Mouse (Mus musculus): ENCODE results near the gene Sox30.

GRCm38 (mm10) chr11:45959598-45959997, 20.5 kb upstream of the Sox30 start:
- no peak for TF ChIP-seq CTCF (IDR thresholded peaks at IDR 0.05; ENCODE audit: extremely low read depth, insufficient read length, insufficient replicate concordance, low read depth, low read length)
- no peak for TF ChIP-seq POLR2A (IDR thresholded peaks at IDR 0.05; ENCODE audit: low read depth, low read length)

All from small intestine, adult 2 months (tissue).